Mouse (Mus musculus): ENCODE data around the gene Zdhhc18. TPM values are rescaled to one million over a fixed set of nuclear protein-coding genes. Genes with fewer than 3 reads are reported as not detected.

Gene Zdhhc18
- polyA plus RNA-seq, 1 experiment from 2014 or later: 3.6 TPM

DNA sequence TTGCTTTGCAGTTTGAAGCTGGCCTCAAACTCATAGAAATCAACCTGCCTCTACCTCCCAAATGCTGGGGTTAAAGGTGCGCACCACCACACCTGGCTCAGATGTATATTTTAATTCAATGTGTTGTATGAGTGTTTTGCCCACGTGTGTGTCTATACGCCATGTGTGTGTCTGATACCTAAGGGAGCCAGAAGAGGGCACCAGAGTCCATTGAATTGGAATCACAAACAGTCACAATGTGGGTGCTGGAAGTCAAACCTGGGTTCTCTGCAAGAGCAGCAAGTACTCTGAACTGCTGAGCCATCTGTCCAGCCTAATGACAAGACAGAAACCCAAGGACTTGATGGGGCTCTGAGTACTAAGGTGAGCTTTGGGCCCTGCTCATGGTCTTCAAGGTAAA is 4.8 kb downstream of the Zdhhc18 start:
- no peaks in the 10 kb centered on the region for H3K36me3 ChIP-seq (ENCODE audit: control insufficient read depth, insufficient read depth, low read length)
- no peak overlapping the region for H3K4me3 ChIP-seq (ENCODE audit: low read length)
- peaks cover 3% of the 10 kb centered on the region; the same call in 1 of the 2 replicates for H3K4me1 ChIP-seq (ENCODE audit: control insufficient read depth, insufficient read depth, low read depth, low read length)
- no peak for ATAC-seq
- H3K9me3 ChIP-seq (ENCODE audit: control insufficient read depth, low read length): peaks cover 7% of the 10 kb centered on the region; the same call in 1 of the 2 replicates
- 82% methylated on average over 3 of the region's 3 CpGs for WGBS
- H3K27me3 ChIP-seq (replicated peaks; ENCODE audit: control insufficient read depth, insufficient read depth, low read length): no peaks in the 10 kb centered on the region
- no peak overlapping the region for H3K9ac ChIP-seq (ENCODE audit: low read depth, low read length)
- H3K27ac ChIP-seq (ENCODE audit: low read depth, low read length): no peak overlapping the region
- no peak overlapping the region for H3K4me2 ChIP-seq (ENCODE audit: low read length)

DNA sequence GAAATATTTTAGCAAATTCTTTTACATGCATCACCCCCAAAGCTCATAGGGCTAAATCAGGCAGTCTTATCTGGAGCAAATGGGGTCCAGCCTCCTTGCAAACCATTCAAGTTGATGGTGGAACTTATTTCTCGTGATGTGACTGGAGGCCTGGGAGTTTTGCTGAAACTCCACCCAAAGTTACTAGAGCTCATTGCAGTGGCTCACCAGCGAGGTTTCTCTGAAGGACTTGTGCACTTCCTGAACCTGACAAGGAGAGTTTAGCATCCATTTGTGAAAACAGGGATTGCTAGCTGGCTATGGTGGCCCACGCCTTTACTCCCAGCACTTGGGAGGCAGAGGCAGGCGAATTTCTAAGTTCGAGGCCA is 15.9 kb downstream of the Zdhhc18 start:
- H3K9ac ChIP-seq (ENCODE audit: low read depth, low read length): no peak overlapping the region
- H3K4me2 ChIP-seq (ENCODE audit: low read length): no peak overlapping the region
- H3K4me1 ChIP-seq (ENCODE audit: control insufficient read depth, insufficient read depth, low read depth, low read length): peaks cover 21% of the 10 kb centered on the region
- H3K36me3 ChIP-seq (ENCODE audit: control insufficient read depth, insufficient read depth, low read length): no peaks in the 10 kb centered on the region
- H3K4me3 ChIP-seq (ENCODE audit: low read length): no peak overlapping the region
- no peak for ATAC-seq
- H3K27me3 ChIP-seq (replicated peaks; ENCODE audit: control insufficient read depth, insufficient read depth, low read length): no peaks in the 10 kb centered on the region
- 87% methylated on average over 5 of the region's 5 CpGs for WGBS
- no peak overlapping the region; the same call in 1 of the 2 replicates for H3K27ac ChIP-seq (ENCODE audit: low read depth, low read length)
- H3K9me3 ChIP-seq (ENCODE audit: control insufficient read depth, low read length): no peaks in the 10 kb centered on the region

DNA sequence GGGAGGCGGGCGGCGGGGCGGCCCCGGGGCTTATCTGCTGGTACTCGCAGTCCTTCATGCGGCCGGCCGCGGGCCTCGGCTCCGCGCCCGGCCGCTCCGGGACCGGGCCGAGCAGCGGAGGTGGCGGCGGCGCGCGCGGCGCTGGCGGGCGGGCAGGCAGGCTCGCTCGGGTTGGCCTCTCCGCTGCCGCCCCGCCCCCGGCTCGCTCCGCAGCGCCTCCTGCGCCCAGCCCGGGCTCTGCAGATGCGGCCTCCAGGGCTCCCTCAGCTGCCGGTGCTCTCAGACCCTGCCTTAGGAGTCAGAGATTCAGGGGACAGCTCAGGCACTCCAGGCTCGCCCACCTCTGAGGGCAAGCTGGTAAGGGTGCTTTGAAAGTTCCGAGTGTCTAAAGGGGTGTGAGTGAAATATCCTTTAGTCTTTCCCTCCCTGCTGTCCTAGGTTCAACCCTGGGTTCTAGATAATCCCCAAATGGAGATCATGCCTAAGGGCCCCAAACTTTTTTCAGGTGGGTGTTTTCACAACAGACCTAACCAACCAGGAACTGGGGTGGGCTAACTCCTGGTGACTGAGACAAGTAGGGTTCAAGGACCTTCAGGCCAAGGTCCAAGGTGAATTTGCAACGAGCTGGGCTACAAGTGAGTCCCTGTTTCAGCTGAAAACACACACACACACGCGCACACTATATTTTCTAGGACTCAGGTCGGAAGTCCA is 16.5 kb downstream of the Zdhhc18 start:
- no peaks in the 10 kb centered on the region for H3K36me3 ChIP-seq (ENCODE audit: control insufficient read depth, insufficient read depth, low read length)
- peak overlapping the region; percentile 92 for H3K4me3 ChIP-seq (ENCODE audit: low read length)
- ATAC-seq: peak; percentile 90
- H3K9ac ChIP-seq (ENCODE audit: low read depth, low read length): peak overlapping the region; percentile 99
- H3K9me3 ChIP-seq (ENCODE audit: control insufficient read depth, low read length): no peaks in the 10 kb centered on the region
- no peaks in the 10 kb centered on the region for H3K27me3 ChIP-seq (replicated peaks; ENCODE audit: control insufficient read depth, insufficient read depth, low read length)
- H3K4me1 ChIP-seq (ENCODE audit: control insufficient read depth, insufficient read depth, low read depth, low read length): peaks cover 21% of the 10 kb centered on the region
- peak overlapping the region; percentile 71 for H3K4me2 ChIP-seq (ENCODE audit: low read length)
- 25% methylated on average over 15 of the region's 47 CpGs for WGBS
- H3K27ac ChIP-seq (ENCODE audit: low read depth, low read length): peak overlapping the region; percentile 90

DNA sequence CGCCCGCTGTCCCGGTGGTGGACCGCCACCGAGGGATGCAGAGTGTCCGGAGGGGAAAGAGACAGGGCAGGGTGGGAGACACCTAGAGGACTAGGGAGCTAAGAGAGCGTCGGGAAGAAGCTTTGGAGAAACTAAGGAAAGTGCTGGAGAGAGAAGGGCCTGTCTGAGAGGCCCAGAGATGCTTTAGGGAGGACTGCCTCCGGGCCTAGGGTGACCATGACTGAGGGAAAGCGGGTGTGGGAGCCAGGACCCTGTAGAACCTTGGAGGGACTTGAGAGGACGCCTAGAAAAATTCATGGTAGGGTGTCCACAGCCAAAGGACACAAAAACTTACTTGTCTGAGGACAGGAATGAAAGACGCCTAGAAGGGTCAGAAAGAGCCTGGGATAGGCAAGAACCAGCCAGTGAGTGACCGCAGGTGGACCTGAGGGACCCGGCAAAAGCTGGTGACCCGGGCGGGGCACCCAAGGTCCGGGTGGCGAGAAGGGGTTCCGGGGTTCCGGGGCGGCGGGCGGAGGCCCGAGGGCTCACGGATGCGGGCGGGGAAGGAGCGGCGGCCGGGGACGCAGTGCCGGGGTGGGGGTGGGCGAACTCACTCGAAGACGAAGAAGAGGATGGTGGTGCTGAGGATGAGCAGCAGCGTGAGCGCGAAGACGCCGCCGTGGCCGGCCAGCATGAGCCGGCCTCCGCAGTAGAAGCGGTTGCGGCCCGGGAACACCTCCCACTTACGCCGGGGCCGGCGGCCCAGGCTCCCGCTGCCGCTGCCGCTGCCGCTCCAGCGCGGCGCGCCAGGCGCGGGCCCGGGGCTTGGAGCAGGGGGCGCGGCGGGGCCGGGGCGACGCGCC is 17.2 kb downstream of the Zdhhc18 start:
- Histone ChIP-seq H3K9me3 (ENCODE audit: control insufficient read depth, low read length) (no peaks in the 10 kb centered on the region), H3K4me3 (ENCODE audit: low read length) (peak overlapping the region; percentile 92), H3K4me1 (ENCODE audit: control insufficient read depth, insufficient read depth, low read depth, low read length) (peaks cover 21% of the 10 kb centered on the region), H3K4me2 (ENCODE audit: low read length) (peak overlapping the region; percentile 71), H3K9ac (ENCODE audit: low read depth, low read length) (peak overlapping the region; percentile 99), H3K36me3 (ENCODE audit: control insufficient read depth, insufficient read depth, low read length) (no peaks in the 10 kb centered on the region), H3K27ac (ENCODE audit: low read depth, low read length) (peak overlapping the region; percentile 90), H3K27me3 (replicated peaks; ENCODE audit: control insufficient read depth, insufficient read depth, low read length) (no peaks in the 10 kb centered on the region)
- under 1% methylated on average over 47 of the region's 69 CpGs for WGBS
- ATAC-seq: peak; percentile 75

DNA sequence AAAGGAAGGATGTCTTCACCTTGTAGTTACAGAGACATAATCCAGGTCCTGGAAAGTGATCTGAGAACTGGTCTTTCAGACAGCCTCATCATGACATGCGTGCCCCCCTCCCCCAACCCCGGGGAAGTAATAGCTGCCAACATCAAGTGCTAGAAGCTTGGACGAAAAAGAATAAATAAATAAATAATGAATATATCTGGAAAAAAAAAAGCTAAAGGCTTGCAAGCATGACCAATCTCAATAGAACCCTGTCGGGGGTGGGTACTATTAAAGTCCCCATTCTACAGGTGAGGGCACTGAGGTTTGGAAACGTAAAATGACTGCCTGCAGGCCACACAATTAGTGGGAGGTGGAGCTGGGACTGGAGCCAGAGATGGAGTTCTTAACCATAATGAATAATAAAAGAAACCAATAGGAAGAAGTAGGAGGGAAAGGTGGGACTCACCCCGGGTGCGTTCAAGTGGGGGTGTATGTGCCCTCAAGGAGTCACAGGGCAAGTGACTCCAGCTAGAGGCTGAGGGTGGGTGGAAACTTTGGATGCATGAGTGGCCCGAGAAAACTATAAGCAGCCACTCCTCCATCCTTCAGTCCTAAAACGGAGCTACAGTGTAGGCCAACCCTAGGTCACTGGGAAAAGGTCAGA is 18.1 kb downstream of the Zdhhc18 start:
- no peaks in the 10 kb centered on the region for H3K9me3 ChIP-seq (ENCODE audit: control insufficient read depth, low read length)
- H3K4me3 ChIP-seq (ENCODE audit: low read length): peak overlapping the region; percentile 92
- peak overlapping the region; percentile 71 for H3K4me2 ChIP-seq (ENCODE audit: low read length)
- 30% methylated on average over 9 of the region's 9 CpGs for WGBS
- no peaks in the 10 kb centered on the region for H3K36me3 ChIP-seq (ENCODE audit: control insufficient read depth, insufficient read depth, low read length)
- peak overlapping the region; percentile 99 for H3K9ac ChIP-seq (ENCODE audit: low read depth, low read length)
- no peak for ATAC-seq
- no peak overlapping the region for H3K27ac ChIP-seq (ENCODE audit: low read depth, low read length)
- H3K27me3 ChIP-seq (replicated peaks; ENCODE audit: control insufficient read depth, insufficient read depth, low read length): no peaks in the 10 kb centered on the region
- H3K4me1 ChIP-seq (ENCODE audit: control insufficient read depth, insufficient read depth, low read depth, low read length): peaks cover 21% of the 10 kb centered on the region

DNA sequence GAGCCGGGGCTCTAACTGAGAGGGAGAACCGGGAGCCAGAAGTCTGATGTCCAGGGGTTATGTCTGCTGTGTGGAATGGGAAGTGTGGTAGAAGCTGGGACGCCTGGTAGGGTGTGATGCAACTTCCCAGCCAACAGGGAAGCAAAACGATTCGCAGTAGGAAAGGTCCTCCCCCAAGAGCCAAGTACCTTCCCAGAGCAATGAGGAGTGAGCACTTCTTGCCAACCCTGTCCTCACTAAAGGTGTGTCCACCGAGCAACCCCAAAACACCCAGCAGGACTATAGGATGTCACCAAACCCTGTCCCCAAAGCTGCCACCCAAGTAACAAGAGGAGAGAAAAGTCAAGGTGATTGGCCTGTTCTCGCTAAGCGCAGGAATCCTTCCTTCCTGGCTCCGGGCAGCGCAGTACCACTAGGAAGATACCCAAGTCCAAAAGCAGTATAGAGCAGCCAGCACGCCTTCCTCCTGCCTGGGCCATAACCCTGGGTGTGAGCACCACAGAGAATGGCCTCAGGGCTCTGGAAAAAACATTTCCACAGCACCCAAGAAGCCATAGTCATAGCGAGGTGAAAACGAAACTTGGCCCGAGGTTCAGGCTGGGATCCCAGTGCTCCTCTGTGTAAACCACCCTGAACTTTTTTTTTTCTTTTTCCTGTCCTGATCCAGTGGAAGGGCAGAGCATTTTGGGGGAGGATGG is 18.7 kb downstream of the Zdhhc18 start:
- Histone ChIP-seq H3K27me3 (replicated peaks; ENCODE audit: control insufficient read depth, insufficient read depth, low read length) (no peaks in the 10 kb centered on the region), H3K4me2 (ENCODE audit: low read length) (peak overlapping the region; percentile 71), H3K9ac (ENCODE audit: low read depth, low read length) (no peak overlapping the region), H3K4me3 (ENCODE audit: low read length) (no peak overlapping the region), H3K4me1 (ENCODE audit: control insufficient read depth, insufficient read depth, low read depth, low read length) (peaks cover 21% of the 10 kb centered on the region), H3K36me3 (ENCODE audit: control insufficient read depth, insufficient read depth, low read length) (0 out of 2 replicates have a peak, but pooled peaks cover under 1% of the 10 kb centered on the region), H3K27ac (ENCODE audit: low read depth, low read length) (no peak overlapping the region), H3K9me3 (ENCODE audit: control insufficient read depth, low read length) (no peaks in the 10 kb centered on the region)
- WGBS: 84% methylated on average over 14 of the region's 14 CpGs
- ATAC-seq: no peak

- Histone ChIP-seq H3K36me3 (ENCODE audit: control insufficient read depth, insufficient read depth, low read length) (peaks cover 7% of the 10 kb centered on the region; the same call in 1 of the 2 replicates), H3K4me1 (ENCODE audit: control insufficient read depth, insufficient read depth, low read depth, low read length) (peaks cover 21% of the 10 kb centered on the region), H3K9ac (ENCODE audit: low read depth, low read length) (no peak overlapping the region), H3K27ac (ENCODE audit: low read depth, low read length) (no peak overlapping the region), H3K27me3 (replicated peaks; ENCODE audit: control insufficient read depth, insufficient read depth, low read length) (no peaks in the 10 kb centered on the region), H3K4me2 (ENCODE audit: low read length) (no peak overlapping the region), H3K4me3 (ENCODE audit: low read length) (no peak overlapping the region), H3K9me3 (ENCODE audit: control insufficient read depth, low read length) (no peaks in the 10 kb centered on the region)
- WGBS: 90% methylated on average over 8 of the region's 8 CpGs
- ATAC-seq: no peak
Observed at GRCm38 (mm10) chr4:133630326-133630920, 19.5 kb downstream of the Zdhhc18 start.

DNA sequence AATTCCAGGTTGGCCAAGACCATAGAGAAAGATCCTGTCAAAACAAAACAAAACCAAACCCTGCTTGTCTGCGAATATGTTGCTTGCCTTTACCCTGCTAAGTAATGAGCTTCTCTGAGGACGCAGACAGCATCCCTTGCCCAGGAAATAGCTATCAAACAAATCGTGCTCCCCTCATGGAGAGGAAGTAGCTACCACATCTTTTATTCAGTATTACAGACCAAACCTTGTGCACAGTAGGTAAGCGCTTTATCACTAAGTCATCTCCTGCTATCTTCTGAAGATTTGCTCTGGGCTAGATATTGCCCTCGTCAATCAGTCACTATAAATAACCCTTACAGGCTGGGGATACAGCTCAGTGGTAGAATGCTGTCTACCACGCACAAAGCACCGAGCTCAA is 20.8 kb downstream of the Zdhhc18 start:
- Histone ChIP-seq H3K9me3 (ENCODE audit: control insufficient read depth, low read length) (no peaks in the 10 kb centered on the region), H3K27ac (ENCODE audit: low read depth, low read length) (no peak overlapping the region), H3K4me1 (ENCODE audit: control insufficient read depth, insufficient read depth, low read depth, low read length) (peaks cover 21% of the 10 kb centered on the region), H3K27me3 (replicated peaks; ENCODE audit: control insufficient read depth, insufficient read depth, low read length) (no peaks in the 10 kb centered on the region), H3K9ac (ENCODE audit: low read depth, low read length) (no peak overlapping the region), H3K4me3 (ENCODE audit: low read length) (no peak overlapping the region), H3K4me2 (ENCODE audit: low read length) (no peak overlapping the region), H3K36me3 (ENCODE audit: control insufficient read depth, insufficient read depth, low read length) (peaks cover 8% of the 10 kb centered on the region; the same call in 1 of the 2 replicates)
- WGBS: 78% methylated on average over 7 of the region's 7 CpGs
- ATAC-seq: no peak
